Mouse (Mus musculus) layer of hippocampus, postnatal 36 days (tissue): ENCODE measurements at regions not wholly inside any gene's neighbourhood (a gene's known extent, or its start where the extent isn't known, plus 50 kb on each side); places are given as distances from the start of the nearest gene placed in this dataset.
A peak's percentile ranks its signal among the peaks of the same experiment; 100 is the strongest.

ENCODE experiments used
- DNase-seq, 2 experiments: peaks; one replicate each; pipeline ENCODE4 v3.0.0; 2022

DNA sequence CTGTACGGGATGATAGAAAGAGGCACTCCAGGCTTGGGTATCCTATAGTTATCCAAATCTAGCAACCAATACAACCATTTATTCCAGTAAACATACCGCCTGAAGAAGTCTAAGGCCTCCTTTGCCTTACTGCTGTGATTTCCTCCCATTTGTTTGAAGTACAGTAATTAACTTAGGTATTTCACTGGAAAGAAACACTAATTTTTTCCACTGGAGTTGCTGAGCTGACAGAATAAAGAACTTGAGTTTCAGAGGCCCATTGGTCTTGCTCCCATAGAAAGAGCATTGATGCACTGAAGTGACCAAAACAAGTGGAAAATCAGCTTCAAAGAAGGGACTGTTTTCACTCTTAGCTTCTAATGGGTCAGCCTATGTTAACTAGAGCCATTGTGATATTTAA, 1100.8 kb upstream of the Gm7489 start:
- no peak for DNase-seq

DNA sequence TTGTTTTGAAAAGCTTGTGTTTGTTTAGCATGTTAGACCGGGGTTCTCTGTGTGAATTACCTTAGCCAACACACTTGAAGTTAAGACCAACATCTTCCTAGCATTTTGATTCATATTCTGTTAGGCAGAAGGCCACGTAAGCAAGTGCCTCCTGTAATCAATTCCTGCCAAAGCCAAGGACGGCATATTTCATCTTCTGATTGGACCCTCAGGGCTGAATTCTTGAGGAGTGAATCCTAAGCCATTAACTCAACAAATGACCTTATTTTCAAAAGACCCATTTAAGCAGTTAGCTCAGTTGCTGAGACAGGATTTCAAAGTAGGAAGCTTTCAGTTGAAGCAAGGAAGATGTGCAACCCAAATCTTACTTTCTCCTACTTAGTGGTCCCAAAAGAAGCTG, 1099.5 kb upstream of the Gm7489 start:
- DNase-seq, result no peak

DNA sequence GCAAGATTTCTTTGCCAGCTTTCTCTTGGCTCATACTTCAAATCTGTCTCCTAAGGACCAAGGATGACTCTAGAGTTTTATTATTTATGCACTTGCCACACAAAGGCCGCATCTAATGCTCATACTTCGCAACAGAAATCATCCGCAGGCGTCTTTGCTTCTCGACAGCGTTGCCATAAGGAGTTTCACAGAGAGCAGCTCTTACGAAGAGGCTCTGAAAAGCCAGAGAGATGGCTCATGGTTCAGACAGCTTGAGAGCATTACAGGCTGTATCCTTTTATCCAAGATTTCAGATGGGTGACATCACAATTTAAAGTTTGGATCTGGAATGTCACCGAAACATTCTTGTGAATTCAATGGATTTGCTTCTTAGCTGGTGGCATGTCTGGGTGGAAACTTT, 1098.7 kb upstream of the Gm7489 start:
- DNase-seq, result no peak

DNA sequence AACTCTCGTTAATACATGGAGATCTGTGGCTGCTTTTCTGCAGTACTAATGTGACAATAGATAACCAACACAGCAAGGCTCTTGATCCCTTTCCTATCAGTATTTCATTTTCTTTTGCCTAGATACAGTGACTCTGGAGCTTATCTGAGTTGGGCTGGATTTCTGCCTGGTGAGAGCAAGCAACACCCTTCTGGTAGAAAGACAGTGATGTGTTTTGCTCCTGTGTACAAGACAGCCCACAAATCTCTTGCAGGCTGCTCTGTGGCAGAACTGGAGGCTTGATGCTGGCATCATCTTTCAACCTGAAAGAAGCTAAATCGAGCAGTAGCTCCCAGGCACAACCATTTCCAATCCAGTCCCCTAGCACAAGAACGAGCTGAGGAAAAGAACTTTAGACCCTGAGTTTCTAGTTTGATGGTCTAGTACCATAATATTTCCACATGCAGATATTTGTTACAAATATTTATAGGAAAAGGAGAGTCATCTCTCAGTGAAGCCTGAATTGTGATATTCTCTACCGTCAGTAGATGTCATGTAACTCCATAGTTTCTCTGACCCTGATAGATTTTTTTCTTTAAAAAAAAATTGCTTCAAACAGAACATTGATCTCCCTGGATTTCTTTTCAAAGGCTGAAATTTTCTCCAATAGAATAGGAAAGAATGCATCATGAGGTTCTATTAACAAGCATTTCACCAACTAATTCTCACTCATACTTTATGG, 1079.1 kb upstream of the Gm7489 start:
- no peak for DNase-seq

DNA sequence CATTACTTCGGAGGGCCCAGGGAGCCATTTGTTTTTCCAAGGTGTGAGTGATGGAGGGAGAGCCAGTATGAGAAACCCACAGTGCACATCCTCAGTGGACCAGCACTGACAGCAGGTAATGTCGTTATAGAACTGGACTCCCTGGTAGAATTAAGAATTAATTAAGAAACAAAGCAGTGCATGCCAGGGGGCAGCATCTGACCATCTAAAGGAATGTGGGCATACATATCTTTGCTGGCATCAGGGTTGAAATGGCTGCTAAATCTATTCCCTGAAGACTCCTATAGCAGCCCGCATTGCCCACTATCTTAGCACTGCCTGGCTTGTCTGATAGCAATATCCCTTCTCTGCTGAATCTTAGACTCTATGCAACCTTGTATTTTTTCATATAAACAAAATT, 1076.1 kb upstream of the Gm7489 start:
- DNase-seq, result no peak

DNA sequence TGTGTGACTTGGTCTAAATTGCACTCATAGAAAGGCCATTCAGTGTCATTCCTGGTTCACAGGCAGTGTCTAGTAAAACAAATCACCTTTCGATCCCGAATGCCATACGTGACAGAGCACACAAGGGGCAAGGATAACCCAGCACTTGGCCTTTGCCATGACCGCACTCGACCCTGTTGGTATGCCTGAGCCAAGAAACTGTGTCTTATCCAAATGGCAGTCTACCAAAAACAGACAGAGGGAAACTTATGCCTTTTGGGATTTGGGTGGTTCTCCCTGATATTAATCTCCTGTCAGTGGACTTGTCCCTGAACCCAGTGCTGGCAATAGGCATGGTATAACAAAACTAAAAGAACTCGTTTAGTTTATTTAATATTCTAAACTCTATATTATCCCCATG, 1063.9 kb upstream of the Gm7489 start:
- DNase-seq, result no peak

DNA sequence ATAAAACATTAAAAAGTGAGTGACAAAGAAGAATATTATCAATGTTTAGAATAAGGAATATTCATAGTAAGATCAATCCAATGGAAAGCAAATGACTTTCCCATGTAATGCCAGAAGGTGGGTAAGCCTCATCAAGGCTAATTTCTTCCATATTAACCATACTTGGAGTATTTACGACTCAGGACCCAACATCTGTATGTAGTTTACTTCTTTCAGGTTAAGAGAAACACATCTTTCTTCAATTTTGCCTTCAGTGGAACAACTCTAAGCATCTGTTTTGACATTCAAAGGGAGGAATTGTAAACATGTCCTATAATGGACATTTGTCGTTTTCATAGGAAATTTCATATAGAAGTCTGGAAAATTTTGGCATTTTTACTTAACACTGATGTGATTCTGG, 1047.8 kb upstream of the Gm7489 start:
- no peak for DNase-seq

DNA sequence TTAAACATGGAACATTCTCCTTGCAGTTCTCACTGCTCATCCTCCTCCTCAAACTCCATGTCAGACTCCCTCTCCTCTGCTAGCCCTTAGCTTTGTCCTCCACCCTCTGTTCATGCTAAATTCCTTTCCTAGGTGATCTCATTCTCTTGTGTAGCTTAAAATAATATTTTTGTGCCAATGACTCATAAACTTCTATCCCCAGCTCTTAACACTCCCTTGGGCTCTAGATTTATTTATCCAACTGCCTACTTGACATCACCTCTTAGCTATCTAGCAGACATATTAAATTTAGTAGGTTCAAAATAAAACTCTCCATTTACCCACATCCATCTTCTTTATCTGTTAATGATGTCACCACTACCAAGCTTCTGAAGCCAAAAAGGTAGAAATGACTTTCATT, 1036.6 kb upstream of the Gm7489 start:
- DNase-seq, result no peak

DNA sequence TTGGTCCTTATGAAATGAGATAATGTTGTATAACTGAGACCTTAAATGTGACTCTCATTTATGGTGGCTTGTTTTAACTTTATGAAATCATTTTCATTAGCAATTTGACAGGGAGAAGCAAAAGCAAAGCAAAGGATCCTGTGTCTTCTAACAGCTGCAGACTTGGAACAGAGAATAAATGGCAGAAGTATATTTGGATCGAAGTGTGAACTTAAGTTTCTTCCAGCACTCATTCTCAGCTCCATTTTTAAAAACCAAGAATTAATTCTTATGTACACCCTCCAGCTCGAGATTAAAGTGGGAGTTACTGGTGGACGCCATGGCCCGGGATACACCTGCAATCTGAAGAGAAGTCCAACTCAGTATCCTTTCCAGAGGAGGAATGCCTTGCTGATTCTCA, 1026.0 kb upstream of the Gm7489 start:
- DNase-seq, result no peak

DNA sequence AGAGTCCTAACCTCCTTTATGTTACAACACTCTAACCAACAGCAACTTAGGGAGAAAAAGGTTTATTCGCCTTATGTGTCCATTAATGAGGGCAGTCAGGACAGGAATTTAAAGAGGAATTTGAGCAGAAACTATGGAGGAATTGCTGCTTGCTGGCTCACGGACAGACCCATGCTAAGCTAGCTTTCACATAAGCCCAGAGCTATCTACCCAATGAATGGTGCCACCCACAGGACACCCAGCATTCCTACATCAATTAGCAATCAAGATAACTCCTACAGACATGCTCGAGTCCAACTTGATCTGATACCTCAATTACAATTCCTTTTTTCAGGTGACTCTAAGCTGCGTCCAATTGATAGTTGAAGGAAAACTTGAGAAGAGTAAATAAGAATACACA, 1021.2 kb upstream of the Gm7489 start:
- DNase-seq, result no peak

DNA sequence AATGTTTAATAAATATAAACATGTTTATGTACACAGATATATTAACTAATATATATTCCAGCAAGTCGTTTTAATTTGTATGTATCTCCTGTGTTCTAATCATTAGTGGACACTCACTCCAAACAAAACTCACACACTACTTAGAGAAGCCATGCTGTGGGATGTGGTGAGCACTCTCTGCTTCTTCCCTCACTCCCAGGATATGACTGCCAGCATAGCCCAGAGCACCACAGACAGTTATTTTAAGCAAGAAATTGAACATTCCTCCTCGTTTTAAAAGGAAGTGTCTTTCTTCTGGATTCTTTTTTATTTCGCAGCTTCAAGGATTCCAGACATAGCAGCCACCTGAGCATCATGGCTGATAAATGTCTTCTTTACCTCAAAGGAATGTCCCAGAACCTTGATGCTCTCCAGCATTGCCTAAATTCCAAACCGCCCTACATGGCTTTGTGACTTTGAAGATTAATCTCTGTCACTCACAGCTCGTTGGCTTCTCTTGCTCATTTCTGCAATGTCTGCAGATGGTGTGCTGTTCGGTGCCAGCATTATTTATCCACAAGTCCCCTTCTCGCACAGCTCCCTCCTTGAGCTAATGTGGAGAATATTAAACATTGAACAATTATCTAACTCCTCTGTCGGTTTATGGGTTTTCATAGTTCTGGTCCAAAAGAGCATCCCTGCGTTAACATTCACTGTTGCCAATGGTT, 992.3 kb upstream of the Gm7489 start:
- DNase-seq, result peak; percentile 11 to 13

DNA sequence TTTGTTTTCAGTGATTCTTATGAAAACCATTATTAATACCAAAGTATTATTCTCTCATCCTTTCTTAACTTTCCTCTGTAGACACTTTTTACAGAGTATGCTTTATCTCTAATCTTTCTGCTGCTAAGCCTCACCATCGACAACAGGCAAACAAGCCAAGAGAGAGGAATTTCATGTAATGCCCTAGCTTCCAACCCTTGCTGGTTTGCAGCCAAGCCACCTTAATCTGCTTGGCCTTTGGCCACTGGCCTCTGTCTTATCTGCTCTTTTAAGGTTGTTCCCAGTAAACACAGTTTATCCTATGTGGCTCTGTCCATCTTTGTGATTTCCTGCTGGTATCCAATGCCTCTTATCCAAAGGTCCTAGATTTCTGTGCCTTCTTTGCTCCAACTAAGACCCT, 986.6 kb upstream of the Gm7489 start:
- DNase-seq, result no peak

DNA sequence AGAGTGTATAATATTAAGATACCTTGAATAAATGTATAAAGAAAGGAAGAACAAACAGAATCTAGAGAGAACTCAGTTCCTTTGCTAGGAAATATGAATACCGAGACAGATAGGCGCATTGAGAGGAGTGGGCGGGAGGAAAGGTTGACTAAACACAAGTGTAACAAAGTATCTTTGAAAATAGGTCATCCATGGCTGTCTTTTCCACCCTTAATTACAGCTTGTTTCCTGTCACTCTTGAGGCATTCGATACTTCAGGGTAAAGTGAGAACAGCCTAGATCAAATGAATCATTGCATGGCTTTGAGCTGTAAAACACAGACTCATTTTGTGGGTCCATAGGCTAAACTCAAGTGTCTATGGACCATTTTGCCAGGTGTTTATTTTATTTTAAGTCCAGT, 985.3 kb upstream of the Gm7489 start:
- DNase-seq, result no peak

DNA sequence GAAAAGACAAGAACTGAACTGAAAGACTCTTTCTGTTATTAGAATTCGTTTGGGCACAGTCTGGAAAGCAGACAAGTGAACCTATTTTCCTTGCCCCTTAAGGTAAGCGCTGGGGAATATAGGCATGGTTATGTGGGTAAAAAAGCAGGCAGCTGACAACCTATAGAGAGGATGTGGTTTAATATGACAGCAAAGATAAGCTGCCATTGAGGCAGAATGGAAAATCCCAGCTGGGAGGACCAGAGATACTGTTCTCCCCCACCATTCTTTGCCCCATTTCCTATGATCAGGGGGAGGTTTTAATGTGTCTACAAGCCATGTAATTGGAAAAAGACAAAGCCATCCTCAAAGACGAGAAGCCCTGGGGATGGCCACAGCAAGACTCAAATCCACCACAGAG, 984.9 kb upstream of the Gm7489 start:
- DNase-seq, result no peak

DNA sequence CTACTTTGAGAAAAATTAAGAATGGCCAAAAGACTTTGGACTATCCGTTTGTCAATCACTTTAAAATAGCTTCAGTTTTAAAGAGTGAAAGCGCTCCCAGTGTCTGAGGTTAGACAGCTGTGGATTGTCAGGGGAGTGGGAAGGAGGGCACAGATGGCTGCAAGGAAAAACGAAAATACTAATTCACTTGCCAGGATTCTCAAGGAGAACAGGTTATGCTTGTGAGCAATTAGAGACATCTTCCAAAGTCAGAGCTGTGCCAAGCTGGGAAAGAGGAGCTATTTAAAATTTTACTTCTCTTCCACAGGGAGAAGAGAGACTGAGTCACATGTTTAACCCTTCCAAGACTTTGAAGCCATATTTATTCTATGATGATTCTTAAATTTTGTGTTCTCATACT, 979.5 kb upstream of the Gm7489 start:
- DNase-seq, result no peak

DNA sequence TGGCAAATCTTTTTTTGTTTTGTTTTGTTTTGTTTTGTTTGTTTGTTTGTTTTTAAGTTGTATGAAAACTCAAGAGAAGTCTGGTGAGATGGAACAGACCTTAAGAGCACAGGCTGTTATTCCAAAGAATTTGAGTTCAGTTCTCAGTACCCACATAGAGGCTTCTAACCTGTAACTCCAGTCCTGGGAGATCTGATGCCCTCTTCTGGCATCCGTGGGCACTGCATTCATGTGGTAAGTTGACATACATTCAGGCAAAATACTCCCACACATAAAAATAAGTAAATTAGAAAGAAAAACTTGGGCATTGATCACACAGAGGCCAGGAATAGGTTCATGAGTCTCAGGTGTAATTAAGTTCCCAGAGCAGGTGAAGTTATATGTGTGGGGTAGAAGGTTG, 977.5 kb upstream of the Gm7489 start:
- DNase-seq, result no peak

DNA sequence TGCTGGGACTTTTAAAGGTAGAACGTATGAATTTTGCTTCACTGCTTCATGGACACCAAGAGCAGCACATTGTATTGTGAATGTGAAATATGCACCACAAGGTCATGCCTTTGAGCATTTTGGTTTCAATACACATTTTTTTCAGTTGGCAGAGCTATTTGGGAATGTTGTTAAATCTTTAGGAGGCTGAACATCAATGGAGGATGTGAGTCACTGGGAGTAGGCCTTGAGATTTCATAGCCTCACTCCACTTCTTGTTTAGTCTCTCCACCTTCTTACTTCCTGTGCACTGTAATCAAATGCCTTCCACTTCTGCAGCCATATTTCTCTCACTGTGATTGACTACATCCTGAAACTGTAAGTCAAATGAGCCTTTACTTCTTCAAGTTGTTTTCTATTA, 962.4 kb upstream of the Gm7489 start:
- no peak for DNase-seq

DNA sequence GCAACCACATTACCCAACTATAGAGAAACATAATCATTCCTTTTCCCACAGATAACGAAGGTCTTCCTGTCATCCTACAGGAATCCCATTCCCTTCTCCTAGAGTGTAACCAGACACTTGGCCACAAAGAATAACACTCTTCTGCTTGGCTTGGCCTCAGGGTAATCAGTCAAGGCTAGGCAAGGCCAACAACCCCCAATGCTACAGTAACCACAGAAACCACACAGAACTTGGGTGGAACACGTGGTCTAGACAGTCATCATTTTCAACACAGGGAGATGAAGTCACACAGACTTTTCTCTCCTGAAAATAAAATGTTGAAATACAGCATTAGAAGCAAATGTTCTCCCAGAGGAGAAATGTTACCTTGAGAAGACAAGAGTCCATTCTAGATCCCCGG, 956.3 kb upstream of the Gm7489 start:
- no peak for DNase-seq

DNA sequence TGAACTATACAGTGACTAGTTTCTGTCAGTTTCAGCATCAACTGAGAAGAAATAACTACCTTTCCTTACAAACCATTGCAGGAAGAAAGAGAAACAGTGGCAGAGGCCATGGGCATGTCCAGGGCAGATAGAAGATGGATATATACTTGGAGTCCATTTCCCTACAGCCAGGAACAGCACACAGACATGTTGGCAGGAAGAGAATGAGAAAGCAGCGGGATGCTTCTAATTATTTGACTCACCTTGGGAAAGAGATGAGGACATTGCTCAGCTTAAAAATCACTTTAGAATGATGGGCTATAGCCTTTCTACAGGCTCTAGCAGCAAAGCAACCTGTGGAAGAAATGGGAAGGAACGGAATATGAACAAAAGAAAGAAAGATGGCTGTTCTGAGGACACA, 947.6 kb upstream of the Gm7489 start:
- DNase-seq, result no peak

DNA sequence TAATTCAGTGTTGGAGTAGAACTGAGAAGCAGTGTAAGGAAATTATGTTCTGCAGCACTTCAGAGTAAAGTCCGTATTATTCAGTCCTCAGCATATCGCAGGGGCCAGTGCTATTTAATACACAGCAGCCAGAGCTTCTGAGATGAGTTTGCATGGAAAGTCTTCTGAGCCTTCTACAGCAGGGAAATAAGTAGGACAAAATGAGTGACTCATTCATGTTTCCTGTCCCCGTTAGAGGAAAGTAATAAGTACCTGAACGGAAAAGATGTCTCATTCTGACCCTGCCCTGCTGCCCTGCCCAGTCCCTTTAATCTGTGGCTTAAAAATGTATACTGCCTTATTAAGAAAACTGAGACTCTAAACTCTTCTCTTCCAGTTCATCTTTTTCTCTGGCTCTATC, 940.1 kb upstream of the Gm7489 start:
- no peak for DNase-seq

DNA sequence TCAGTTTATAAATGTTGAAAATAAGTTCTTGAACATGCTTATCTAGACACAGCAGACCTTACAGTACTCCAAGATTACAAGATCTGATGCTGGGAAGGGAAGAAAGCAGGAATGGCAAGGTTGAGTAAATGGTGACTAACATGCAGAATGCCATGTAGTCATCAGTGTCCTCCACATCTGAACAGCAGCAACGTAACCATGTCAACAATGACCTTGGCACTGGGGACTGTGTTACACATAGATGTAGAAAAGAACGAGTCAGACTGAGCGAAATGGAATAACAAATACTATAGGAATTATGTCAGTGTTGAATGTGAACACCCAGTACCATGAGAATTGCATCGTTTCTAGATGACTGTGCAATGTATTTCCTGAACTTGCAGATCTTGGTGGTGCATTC, 936.5 kb upstream of the Gm7489 start:
- DNase-seq, result no peak

DNA sequence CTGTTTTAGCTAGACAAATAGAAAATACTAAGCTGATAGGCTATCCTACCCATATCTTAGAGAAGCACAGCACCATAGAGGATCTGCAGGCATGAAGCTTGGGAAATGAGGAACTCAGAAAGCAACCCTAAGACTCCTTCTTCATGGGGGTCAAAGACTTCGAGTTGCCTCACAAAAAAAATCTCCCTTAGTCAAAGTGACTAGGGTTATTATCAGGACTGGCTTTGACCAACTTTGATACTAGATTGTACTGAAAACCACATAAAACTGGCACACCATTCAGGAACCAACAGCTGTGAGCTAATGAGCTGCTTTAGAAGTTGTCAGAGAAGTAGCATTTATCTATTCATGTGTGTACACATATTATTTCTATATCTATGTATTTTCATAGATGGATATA, 931.2 kb upstream of the Gm7489 start:
- DNase-seq, result no peak

DNA sequence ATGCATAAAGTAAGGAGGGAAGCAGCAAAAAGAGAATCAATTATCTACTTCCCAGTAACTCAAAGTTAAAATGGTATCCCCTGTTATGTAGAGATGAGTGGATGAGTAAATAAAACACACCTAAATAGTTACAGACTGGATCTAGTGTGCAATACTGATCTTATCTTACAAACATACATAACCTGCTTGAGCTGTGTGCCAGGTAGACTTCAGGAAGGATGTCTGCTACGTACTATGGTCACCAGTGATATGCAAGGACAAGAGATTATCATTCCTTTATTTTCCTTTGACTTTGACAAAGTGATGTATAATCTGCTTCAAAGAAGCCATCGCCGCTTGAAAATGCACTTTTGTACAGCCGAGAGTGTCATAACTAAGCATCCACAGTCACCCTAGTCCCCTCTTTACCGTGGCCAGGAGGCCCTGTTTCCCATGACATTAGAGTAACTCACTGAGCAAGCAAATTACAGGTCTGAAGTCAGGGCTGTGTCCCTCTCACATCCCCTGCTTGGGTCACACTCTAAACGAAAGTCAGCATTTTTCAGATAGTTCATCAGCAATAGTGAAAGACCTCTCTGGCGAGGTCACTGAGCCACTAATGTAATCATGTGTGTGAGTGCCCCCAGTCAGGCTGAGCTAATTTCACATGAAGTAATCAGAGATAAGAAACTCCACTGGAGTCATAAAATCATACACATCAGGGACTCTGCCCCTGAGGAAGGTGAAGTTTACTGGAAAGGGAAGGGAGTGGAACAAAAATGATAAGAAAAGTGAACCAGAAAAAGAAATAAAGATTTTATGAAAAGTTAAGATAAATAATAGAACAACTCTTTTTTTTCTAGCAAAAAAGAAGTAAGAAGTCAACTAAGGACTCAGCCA, 929.8 kb upstream of the Gm7489 start:
- no peak for DNase-seq

DNA sequence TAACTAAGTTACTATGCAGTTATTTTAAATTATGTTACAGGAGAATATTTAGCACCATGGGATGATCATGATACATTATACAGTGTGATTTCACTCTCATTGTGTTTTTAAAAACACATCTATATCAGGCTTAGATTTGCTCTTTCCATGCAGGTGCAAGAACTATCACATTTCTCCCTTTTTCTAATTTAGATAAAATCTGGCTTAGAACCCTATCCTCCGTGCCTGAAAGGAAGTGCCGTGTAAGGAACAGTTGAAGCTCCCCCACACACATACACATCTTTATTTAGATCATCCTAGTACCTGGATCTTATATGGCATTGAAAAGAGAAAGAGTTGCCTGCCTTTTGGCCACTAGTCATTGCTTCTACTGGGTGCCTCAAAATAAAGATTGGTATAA, 925.0 kb upstream of the Gm7489 start:
- DNase-seq, result no peak
